Mouse (Mus musculus): ENCODE measurements around the gene Olfr166.
"Not testable (repeated sequence)": the region's sequence is repeated elsewhere in the genome, so short reads cannot be mapped to it uniquely, and the experiment has no call there.

Olfr166 gene

DNA sequence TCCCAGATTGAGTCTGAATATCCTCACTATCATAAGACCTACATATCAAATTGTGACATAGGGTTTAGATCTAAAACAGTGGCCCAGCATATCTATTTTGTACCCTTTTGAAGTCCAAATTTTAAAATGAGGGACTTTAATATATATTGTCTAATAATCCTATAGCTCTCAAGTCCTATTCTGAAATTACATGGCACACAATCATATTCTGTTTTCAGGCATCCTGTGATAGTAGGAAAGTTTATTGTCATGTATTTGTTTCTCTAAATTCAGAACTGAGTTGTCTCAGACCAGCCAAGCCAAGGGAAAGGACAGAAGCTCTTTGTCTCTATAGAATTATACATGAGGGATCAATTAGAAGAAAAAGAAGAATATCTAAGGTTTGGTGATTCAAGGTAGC lies at the start of gene Olfr166:
Gene Olfr166, plus strand, starts transcription at position 301 of the 400 bp plus-strand sequence.
- DNase-seq (ENCODE audit: low spot score in 2 of 2), result no peak

DNA sequence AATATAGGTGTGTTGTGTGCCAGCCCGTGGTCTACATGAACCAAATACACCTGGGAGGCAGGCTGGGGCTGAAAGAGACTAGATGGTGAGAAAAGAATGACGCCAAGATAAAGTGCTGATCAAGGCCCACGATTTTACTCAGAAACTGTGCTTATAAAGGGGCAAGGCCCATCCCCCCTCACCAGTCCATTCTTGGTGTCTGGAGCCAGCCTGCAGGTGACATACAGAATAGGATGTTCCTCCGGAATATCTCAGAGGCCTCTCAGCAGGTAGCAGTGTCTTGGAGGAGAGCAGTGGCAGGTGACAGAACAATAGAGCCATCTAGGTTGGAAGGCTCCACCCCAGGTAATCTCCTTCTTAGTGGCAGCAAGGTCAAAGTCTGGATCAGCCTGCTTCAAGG lies 24.8 kb upstream of the Olfr166 start:
- not testable (repeated sequence) for DNase-seq (ENCODE audit: low spot score in 2 of 2)

DNA sequence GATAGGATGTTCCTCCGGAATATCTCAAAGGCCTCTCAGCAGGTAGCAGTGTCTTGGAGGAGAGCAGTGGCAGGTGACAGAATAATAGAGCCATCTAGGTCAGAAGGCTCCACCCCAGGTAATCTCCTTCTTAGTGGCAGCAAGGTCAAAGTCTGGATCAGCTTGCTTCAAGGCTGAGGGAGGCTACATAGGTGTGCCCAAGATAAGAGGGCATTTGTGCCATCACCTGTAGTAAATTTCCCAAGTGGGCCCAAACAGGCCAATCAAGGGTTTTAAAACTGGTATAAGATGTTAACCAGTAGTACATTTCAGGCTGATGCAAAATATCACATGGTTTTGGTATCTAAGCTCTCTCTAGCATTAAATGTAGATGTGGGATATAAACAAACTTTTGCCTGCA lies 19.1 kb upstream of the Olfr166 start:
- no peak for DNase-seq (ENCODE audit: low spot score in 2 of 2)

DNA sequence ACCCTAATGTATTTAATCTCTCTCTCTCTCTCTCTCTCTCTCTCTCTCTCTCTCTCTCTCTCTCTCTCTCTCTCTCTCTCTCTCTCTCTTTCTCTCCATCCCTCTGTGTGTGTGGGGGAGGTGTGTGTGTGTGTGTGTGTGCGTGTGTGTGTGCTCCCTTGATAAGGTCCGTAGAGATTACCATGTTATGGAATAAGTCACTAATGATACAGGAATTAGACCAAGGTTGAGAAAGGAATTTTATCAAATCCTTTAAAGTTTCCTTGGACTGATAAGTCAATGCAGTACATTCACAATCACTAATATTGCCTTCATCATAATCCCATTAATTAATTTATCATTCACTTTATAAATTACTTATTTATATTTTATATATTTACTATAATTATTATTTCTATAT lies 38.7 kb downstream of the Olfr166 start, which contains the start of gene Olfr167:
Gene Olfr167, minus strand, starts transcription at position 101 of the 400 bp plus-strand sequence.
- DNase-seq (ENCODE audit: low spot score in 2 of 2), result no peak

DNA sequence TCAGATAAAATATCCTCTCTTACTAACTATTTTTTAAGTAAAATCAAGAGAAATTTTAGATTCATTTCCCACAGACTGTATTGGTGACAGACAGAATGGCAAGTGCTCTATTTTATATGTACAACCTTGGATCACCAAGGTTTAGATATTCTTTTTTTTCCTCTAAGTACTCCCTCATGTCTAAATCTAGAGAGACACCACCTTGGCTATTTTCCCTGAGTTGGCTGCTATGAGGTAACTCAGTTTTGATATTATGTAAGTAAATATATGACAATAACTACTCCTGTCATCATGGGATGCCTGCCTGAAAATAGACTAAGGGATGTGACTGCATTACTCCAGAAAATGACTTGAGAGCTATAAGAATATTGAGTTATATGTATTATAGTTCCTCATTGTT lies 52.0 kb downstream of the Olfr166 start, which contains the start of gene Olfr168:
Gene Olfr168, minus strand, starts transcription at position 101 of the 400 bp plus-strand sequence.
- no peak for DNase-seq (ENCODE audit: low spot score in 2 of 2)

All from left cerebral cortex, adult 9 months (tissue).